Mouse (Mus musculus) cerebellum, adult 18-20 months (tissue): Measurements from ENCODE around the gene Snu13.
A peak's percentile ranks its signal among the peaks of the same experiment; 100 is the strongest.

Experiments used
- DNase-seq, 2 experiments: peaks; one replicate each; pipeline ENCODE4 v3.0.0; 2021

Snu13 gene

GRCm38 (mm10) chr15:82047080-82047883 is at the start of gene Snu13:
TSS of gene Snu13 (minus strand) at chr15:82047598.
- DNase-seq = peak; percentile 93 to 95

- no peak for DNase-seq
Observed at GRCm38 (mm10) chr15:82091061-82091460, 43.7 kb upstream of the Snu13 start.

DNA sequence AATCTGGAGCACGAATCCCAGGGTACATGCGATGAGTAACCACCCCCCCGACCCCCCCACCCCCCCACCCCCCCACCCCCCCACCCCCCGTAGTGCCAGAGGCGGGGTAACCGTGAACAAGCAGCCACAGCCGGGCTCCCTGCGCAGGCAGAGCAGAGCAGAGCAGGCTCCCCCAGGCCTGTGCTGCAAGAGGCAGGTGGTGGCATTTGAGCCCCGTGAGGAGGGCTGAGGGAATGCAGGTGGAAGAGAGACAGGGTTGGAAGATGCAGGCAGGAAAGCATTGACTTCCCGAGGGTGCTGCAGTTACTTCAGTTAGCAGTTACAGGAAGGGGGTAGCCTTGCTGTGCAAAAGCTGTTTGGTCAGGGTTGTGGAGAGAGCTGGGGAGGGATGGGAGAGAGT is 39.9 kb upstream of the Snu13 start:
- no peak for DNase-seq

- no peak for DNase-seq
Observed at GRCm38 (mm10) chr15:82086131-82086530, 38.7 kb upstream of the Snu13 start.

- no peak for DNase-seq
Observed at GRCm38 (mm10) chr15:82085606-82086005, 38.2 kb upstream of the Snu13 start.

- DNase-seq = peak; percentile 84 to 86
Observed at GRCm38 (mm10) chr15:82081161-82081560, 33.8 kb upstream of the Snu13 start.

DNA sequence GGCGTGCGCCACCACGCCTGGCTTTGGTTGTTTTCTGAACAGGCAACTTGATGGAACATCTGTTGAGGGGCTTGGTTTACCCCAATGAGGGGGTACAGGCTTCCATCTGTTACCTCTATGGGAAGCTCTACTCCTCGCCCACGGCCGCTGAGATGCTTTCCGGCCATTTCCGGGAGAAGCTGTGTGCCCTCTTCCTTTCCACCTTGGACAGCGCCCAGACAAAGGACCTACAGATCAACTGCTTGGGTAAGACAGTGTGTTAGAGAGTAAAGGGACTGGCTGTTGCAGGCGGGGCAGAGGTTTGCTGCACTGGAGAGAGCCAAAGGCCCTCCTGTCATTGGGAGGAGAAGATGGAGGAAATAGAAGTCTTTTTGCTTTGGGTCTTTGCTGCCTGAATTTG is 32.5 kb upstream of the Snu13 start:
- DNase-seq = no peak

- DNase-seq = no peak
Observed at GRCm38 (mm10) chr15:82073490-82073889, 26.1 kb upstream of the Snu13 start.

GRCm38 (mm10) chr15:82071816-82072469 is 24.5 kb upstream of the Snu13 start:
- no peak for DNase-seq

DNA sequence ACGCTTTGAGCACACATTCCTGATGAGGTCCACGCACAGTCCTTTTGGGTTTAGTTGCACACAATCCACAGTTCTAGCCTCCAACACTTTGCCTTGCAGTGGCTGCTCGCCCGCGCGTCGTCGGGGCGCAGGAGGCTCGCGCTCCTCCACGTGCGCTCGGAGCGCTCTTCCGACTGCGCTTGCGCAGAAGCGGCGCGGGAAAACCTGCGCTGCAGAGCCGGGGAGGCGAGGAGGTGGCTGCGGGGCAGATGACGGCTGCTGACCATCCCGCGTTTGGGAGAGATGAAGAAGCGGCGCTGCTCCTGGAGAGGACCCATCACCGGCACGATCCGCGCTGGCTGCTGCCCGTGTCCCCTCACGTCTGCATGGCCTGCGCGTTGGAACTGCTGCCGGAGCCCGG is 22.5 kb upstream of the Snu13 start, which contains the start of gene Mei1:
Mei1 (plus strand) TSS at position 99 of the 400 bp plus-strand sequence.
- DNase-seq = no peak

- peak; percentile 83 for DNase-seq
Observed at GRCm38 (mm10) chr15:82065511-82065910, 18.1 kb upstream of the Snu13 start.

DNA sequence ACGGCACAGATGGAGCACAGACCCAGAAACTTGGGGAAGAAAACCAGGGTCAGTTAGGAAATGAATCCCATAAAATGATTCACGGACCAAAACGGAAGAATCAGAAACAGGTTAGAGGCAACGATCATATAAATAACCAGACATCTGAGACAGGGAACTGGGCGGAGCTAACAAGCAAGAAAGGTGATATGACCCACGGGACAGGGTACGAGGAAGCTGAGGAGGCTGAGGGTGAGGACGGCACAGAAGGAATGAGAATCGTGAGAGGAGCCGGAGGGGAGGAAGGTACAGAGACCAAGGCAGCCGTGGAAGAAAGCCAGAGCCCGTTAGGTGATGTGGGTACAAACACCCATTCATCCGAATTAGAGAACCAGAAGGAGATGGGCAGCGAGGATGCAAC is 16.5 kb upstream of the Snu13 start:
- no peak for DNase-seq

DNA sequence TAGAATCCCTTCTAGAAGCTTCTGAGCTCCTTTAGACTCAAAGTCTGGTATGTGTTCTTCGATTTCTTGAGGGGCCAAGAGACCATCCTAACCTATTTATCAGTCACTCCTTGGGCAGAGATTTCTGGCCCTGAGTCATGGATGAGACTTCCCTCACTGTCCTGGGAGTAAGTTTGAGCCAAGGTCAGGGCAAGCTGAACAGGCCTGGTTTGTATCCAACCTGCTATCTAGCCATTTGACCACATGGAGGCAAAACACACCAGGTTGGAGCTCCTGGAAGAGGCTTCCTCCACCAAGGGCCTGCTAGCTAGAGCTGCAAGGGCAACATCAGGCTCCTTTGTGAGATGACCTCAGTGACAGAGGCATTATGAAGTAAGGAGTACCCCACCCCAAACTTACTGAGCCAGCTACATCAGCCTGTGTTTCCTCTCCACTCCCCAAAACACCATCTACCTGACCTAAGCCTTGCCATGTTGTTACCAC is 11.4 kb upstream of the Snu13 start, which contains the start of gene 4930407I10Rik:
4930407I10Rik (plus strand) TSS at position 433 of the 483 bp plus-strand sequence.
- DNase-seq = no peak

DNA sequence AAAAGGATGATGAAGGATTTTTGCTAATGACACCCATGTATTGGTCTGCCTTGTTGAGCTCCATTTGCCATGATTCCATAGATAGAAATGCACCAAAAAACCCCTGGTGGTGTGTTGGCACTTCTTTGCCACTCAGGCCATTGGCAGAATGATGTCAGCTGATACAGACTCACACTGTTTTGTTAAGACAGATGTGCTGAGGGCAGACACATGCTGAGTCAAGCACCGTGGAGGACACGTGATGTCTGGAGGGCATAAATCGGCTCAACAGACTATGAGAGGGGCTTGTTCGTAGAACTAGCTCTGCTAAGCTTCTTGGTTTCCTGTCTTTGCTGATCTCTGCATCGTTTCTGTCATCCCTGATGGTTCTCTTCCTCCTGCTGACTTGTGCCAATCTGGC is 5.1 kb upstream of the Snu13 start:
- DNase-seq = no peak

DNA sequence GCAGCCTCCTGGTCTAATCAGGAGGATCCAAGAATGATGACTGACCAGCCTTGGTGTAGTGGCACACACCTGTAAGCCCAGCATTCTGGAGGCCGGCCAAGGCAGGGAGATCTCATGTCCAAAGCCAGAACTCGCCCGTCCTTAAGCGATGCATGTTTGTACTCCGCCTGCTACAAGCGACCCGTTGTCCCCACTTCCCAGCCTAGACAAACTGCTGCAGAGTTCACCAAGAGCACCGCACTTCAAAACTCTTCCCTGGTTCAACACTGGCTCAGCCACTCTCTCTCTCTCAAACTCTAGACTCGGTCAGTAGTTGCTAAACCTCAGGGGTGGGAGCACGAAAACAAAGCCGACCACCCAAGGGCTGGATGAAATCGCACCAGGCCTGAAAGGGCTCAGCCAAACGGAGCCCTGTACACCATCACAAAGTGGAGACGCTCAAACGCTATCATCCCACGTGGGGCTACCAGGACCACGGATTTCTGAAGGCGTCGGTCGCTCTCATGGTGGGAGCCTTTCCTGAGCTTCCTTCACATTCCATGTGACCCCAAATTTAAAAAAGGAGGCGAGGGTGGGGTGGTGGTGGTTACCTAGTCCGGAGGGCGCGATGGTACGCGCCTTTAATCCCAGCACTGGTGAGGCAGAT is 1.0 kb downstream of the Snu13 start:
- DNase-seq = peak; percentile 26 to 38

DNA sequence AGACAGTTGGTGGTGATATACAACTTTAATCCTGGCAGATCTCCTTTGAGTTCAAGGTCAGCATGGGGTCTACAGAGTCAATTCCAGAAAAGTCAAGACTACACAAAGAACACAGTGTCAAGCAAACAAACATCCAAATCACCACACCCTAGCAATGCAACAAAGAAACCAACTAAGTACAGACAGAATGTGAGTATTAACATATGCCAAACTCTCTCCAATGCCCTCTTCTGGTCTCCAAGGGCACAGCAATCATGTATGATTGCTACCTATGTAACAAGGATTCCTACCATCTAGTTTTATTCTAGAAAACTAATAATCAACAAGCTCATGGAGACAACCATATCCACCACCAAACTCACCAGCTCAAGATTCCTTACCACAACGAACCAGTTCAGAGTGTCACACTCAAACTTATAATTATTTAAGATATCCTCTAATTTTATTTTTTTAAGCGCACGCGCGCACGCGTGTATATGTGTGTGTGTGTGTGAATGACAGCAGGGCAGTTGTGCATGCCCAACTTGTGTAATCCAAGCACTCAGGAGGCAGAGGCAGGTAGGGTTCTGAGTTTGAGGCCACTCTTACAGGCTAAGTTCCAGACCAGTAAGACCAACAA is 3.1 kb downstream of the Snu13 start:
- DNase-seq = peak in 1 of 2 experiments; percentile 40

DNA sequence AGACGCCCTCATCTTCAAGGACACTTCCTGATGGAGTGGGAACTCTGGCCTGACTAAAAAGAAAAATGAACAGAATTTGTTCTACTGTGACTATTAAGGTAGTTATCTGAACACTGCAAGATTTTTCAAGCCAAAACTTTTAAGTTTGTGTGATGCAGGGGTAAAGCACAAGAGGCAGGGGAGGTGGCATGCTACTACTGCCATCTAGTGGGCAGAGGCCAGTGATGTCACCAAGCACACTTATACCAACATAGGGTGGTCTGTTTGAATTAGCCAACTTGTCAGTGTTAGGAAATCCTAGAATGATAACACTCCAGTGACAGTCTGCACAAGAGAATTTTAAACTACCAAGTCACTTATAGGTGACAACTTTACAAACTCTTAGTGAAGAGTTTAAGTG is 6.7 kb downstream of the Snu13 start:
- peak; percentile 39 to 49 for DNase-seq

GRCm38 (mm10) chr15:82035904-82036689 is 11.3 kb downstream of the Snu13 start:
- peak in 1 of 2 experiments; percentile 34 for DNase-seq

- no peak for DNase-seq
Observed at GRCm38 (mm10) chr15:82033762-82034161, 13.6 kb downstream of the Snu13 start, which contains the start of gene Desi1. TSS of gene Desi1 (minus strand) at chr15:82033862.

- no peak for DNase-seq
Observed at GRCm38 (mm10) chr15:82032386-82032785, 15.0 kb downstream of the Snu13 start.

DNA sequence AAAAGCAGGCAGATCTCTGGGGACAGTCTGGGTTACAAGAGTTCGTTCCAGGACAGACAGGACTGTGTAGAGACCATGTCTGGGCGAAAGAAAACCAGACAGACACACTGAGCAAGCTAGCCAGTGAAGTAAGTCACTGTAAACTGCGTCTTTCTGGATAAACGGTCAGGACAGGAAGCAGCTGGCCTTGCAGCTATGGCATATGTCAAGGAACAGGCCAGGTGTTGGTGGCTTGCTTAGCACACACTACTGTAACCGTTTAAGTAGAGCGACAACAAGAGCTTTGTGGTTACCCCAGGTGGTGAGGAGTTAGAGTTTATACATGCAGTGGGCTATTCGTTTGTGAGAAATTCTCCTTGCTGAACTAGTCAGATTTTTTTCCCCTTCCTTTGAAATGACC is 19.7 kb downstream of the Snu13 start:
- DNase-seq = no peak

- DNase-seq = no peak
Observed at GRCm38 (mm10) chr15:82027276-82027675, 20.1 kb downstream of the Snu13 start.
